Mouse (Mus musculus) heart, embryonic 13.5 days (tissue): ENCODE measurements around the gene Ube2l3. TPM values are rescaled to one million over a fixed set of nuclear protein-coding genes. Genes with fewer than 3 reads are reported as not detected.
"Not testable (repeated sequence)": the region's sequence is repeated elsewhere in the genome, so short reads cannot be mapped to it uniquely, and the experiment has no call there.

Source experiments
- ATAC-seq: fragments of 200-750 bp; cut with Nextera tagmentation; 2 replicates; pipeline ENCODE4 v1.8.0; 2017; ENCODE audit warnings: moderate TSS enrichment; ENCODE audit not compliant: insufficient number of reproducible peaks, low FRiP score, low TSS enrichment; ENCODE audit errors: extremely low read depth
- H3K27ac ChIP-seq: fragments of 300-500 bp; sonication (generic); replicated peaks from 2 replicates; pipeline ENCODE4 v1.5.1; 2015; ENCODE audit warnings: moderate library complexity, mild to moderate bottlenecking, inconsistent platforms
- H3K27me3 ChIP-seq: fragments of 300-500 bp; sonication (generic); replicated peaks from 2 replicates; pipeline ENCODE4 v1.6.1; 2015; ENCODE audit warnings: mild to moderate bottlenecking, inconsistent platforms
- H3K36me3 ChIP-seq: fragments of 300-500 bp; sonication (generic); 2 replicates; pipeline ENCODE4 v1.6.1; 2015; ENCODE audit warnings: mild to moderate bottlenecking, inconsistent platforms
- H3K4me1 ChIP-seq: fragments of 300-500 bp; sonication (generic); 2 replicates; pipeline ENCODE4 v1.6.1; 2015; ENCODE audit warnings: inconsistent platforms
- H3K4me2 ChIP-seq: fragments of 300-500 bp; sonication (generic); 2 replicates; pipeline ENCODE4 v1.6.1; 2015; ENCODE audit warnings: inconsistent platforms, mild to moderate bottlenecking, moderate library complexity
- H3K4me3 ChIP-seq: fragments of 300-500 bp; sonication (generic); 2 replicates; pipeline ENCODE4 v1.5.1; 2015; ENCODE audit warnings: moderate library complexity, mild to moderate bottlenecking, inconsistent platforms
- H3K9ac ChIP-seq: fragments of 300-500 bp; sonication (generic); 2 replicates; pipeline ENCODE4 v1.6.1; 2015; ENCODE audit warnings: inconsistent platforms, mild to moderate bottlenecking, moderate library complexity
- H3K9me3 ChIP-seq: fragments of 300-500 bp; sonication (generic); 2 replicates; pipeline ENCODE4 v1.6.1; 2016; ENCODE audit warnings: inconsistent platforms
- WGBS: fragments of 180-500 bp; shearing (Covaris S2); methylation state at CpG from one replicate; pipeline ENCODE4 v1.1.7; 2015; ENCODE audit warnings: mixed read lengths; 5-methylcytosine and 5-hydroxymethylcytosine counted together
- polyA plus RNA-seq: library from polyadenylated mRNA; unstranded; fragments of >200 nt; fragmentation: Nextera tagmentation; extraction: Ambion mirVana; gene quantifications from 2 replicates; pipeline ENCODE4 v1.2.1, GENCODE M21; 2015

Ube2l3 gene
- polyA plus RNA-seq, 1 experiment from 2014 or later = 292 TPM

GRCm38 (mm10) chr16:17232794-17233701, 30.6 kb upstream of the Ube2l3 start, which contains the start of gene Hic2:
Gene Hic2 (plus strand): TSS chr16:17233572.
- Histone ChIP-seq H3K9ac (peak within 1 kb of the TSS; percentile 98), H3K27ac (peak within 1 kb of the TSS; percentile 90), H3K4me2 (peak within 1 kb of the TSS; percentile 85), H3K4me3 (peak within 1 kb of the TSS; percentile 96), H3K27me3 (no peaks in the 10 kb centered on the region), H3K9me3 (no peaks in the 10 kb centered on the region), H3K36me3 (no peaks in the 10 kb centered on the region), H3K4me1 (peaks cover 43% of the 10 kb centered on the region)
- WGBS = 1% methylated on average over 59 of the region's 59 CpGs
- ATAC-seq = peak; percentile 96

GRCm38 (mm10) chr16:17231523-17231922, 29.1 kb upstream of the Ube2l3 start:
- H3K4me2 ChIP-seq, H3K9ac ChIP-seq, H3K36me3 ChIP-seq, H3K27me3 ChIP-seq, H3K27ac ChIP-seq, ATAC-seq, H3K9me3 ChIP-seq, H3K4me3 ChIP-seq: not testable (repeated sequence)
- 84% methylated on average over 2 of the region's 2 CpGs for WGBS
- peaks cover 28% of the 10 kb centered on the region for H3K4me1 ChIP-seq

GRCm38 (mm10) chr16:17226496-17226895, 24.0 kb upstream of the Ube2l3 start:
- ATAC-seq = no peak
- H3K27ac ChIP-seq = no peak overlapping the region
- H3K4me1 ChIP-seq = no peaks in the 10 kb centered on the region
- H3K4me2 ChIP-seq = no peak overlapping the region
- H3K9me3 ChIP-seq = no peaks in the 10 kb centered on the region
- H3K4me3 ChIP-seq = no peak overlapping the region
- H3K36me3 ChIP-seq = no peaks in the 10 kb centered on the region
- H3K9ac ChIP-seq = no peak overlapping the region
- H3K27me3 ChIP-seq = no peaks in the 10 kb centered on the region; the same call in 1 of the 2 replicates

GRCm38 (mm10) chr16:17225584-17225983, 23.1 kb upstream of the Ube2l3 start:
- Histone ChIP-seq H3K27me3 (no peaks in the 10 kb centered on the region; the same call in 1 of the 2 replicates), H3K4me2 (no peak overlapping the region), H3K9me3 (no peaks in the 10 kb centered on the region), H3K4me3 (no peak overlapping the region), H3K36me3 (no peaks in the 10 kb centered on the region), H3K4me1 (peaks cover 3% of the 10 kb centered on the region), H3K27ac (no peak overlapping the region), H3K9ac (no peak overlapping the region)
- no peak for ATAC-seq
- 80% methylated on average over 5 of the region's 5 CpGs for WGBS

GRCm38 (mm10) chr16:17222197-17222596, 19.7 kb upstream of the Ube2l3 start:
- no peaks in the 10 kb centered on the region for H3K36me3 ChIP-seq
- peaks cover 12% of the 10 kb centered on the region for H3K4me1 ChIP-seq
- no peak overlapping the region for H3K4me2 ChIP-seq
- no peaks in the 10 kb centered on the region for H3K27me3 ChIP-seq
- no peak overlapping the region for H3K4me3 ChIP-seq
- H3K27ac ChIP-seq = no peak overlapping the region
- ATAC-seq = peak; percentile 100
- 22% methylated on average over 25 of the region's 25 CpGs for WGBS
- H3K9ac ChIP-seq = no peak overlapping the region
- H3K9me3 ChIP-seq = no peaks in the 10 kb centered on the region

GRCm38 (mm10) chr16:17220127-17220733, 17.8 kb upstream of the Ube2l3 start:
- H3K9me3 ChIP-seq = no peaks in the 10 kb centered on the region
- peaks cover 12% of the 10 kb centered on the region for H3K4me1 ChIP-seq
- H3K36me3 ChIP-seq = no peaks in the 10 kb centered on the region
- no peak overlapping the region for H3K4me3 ChIP-seq
- H3K9ac ChIP-seq = no peak overlapping the region
- no peak for ATAC-seq
- no peak overlapping the region for H3K4me2 ChIP-seq
- no peak overlapping the region for H3K27ac ChIP-seq
- WGBS = 20% methylated on average over 7 of the region's 7 CpGs
- H3K27me3 ChIP-seq = no peaks in the 10 kb centered on the region

GRCm38 (mm10) chr16:17216934-17217633, 14.6 kb upstream of the Ube2l3 start:
- Histone ChIP-seq H3K4me3 (no peak overlapping the region), H3K4me2 (no peak overlapping the region), H3K36me3 (no peaks in the 10 kb centered on the region), H3K9ac (no peak overlapping the region), H3K4me1 (peaks cover 12% of the 10 kb centered on the region), H3K27ac (no peak overlapping the region), H3K27me3 (peaks cover 5% of the 10 kb centered on the region), H3K9me3 (no peaks in the 10 kb centered on the region)
- WGBS = 57% methylated on average over 8 of the region's 8 CpGs
- no peak for ATAC-seq

- Histone ChIP-seq H3K36me3 (no peaks in the 10 kb centered on the region), H3K27me3 (peaks cover 51% of the 10 kb centered on the region), H3K4me3 (peak overlapping the region; percentile 67), H3K9me3 (no peaks in the 10 kb centered on the region), H3K4me1 (peaks cover 21% of the 10 kb centered on the region), H3K4me2 (peak overlapping the region; percentile 100), H3K27ac (no peak overlapping the region), H3K9ac (peak overlapping the region; percentile 77)
- 8% methylated on average over 48 of the region's 48 CpGs for WGBS
- peak; percentile 33; the same call in 1 of the 2 replicates for ATAC-seq
Observed at GRCm38 (mm10) chr16:17209981-17210838, 7.8 kb upstream of the Ube2l3 start.

- Histone ChIP-seq H3K4me1 (peaks cover 21% of the 10 kb centered on the region), H3K27ac (no peak overlapping the region), H3K4me3 (peak overlapping the region; percentile 67), H3K36me3 (no peaks in the 10 kb centered on the region), H3K9ac (peak overlapping the region; percentile 77), H3K27me3 (peaks cover 51% of the 10 kb centered on the region), H3K9me3 (no peaks in the 10 kb centered on the region), H3K4me2 (peak overlapping the region; percentile 100)
- 3% methylated on average over 37 of the region's 37 CpGs for WGBS
- no peak for ATAC-seq
Observed at GRCm38 (mm10) chr16:17209404-17209960, 7.0 kb upstream of the Ube2l3 start.
